Mouse (Mus musculus): ENCODE results near the gene Wwp2. TPM values are rescaled to one million over a fixed set of nuclear protein-coding genes. Genes with fewer than 3 reads are reported as not detected.

Gene Wwp2
- total RNA-seq, 2 experiments from 2014 or later = 22.5 to 25.8 TPM

DNA sequence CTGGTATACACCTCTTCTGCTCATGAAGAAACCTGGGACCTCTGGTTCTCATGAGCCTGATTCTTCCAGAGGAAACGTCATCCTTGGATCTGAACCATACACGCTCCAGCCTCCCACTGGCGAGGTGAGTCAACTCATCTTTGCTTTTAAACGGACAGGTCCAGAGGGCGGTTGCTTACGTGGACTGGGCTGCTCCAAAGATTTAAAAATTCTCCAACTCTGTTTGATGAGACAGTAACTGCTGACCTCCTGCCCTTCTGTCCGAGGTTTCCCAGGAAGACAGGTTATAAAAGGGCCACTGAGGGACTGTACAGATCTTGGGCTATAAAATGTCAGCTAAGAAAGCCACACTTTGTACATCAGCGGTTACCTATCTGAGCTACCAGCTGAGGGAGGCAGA lies 5.3 kb upstream of the Wwp2 start:
- DNase-seq = no peak

DNA sequence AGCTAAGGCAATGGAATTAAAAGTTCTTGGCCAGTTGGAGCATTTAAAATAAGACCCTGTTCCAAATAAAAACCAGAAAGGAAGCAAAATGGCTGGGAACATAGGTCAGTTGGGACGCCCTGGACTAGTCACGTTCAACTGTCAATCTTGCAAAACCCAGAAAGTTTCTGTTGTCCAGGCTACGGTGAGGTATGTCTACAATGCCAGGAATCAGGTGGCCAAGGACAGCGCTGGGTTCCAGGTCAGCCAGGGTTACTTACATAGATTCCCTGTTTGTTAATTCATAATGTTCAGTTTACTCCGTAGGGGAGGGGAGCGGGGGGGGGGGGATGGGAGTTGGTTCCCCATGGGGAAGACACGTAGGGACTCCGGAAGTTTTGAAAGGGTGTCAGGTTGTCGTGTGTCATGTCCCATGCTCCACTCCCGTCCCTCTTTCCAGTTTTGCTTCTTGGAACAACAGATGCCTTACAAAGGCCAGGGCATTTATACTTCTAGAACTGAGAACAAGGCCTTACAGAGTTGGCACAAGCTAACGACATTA lies 674 bp upstream of the Wwp2 start:
- no peak for DNase-seq

- DNase-seq = peak in 1 of 2 experiments; percentile 28
Measured at GRCm38 (mm10) chr8:107436841-107437421, 766 bp downstream of the Wwp2 start.

- DNase-seq = no peak
Measured at GRCm38 (mm10) chr8:107437711-107438110, 1.5 kb downstream of the Wwp2 start.

DNA sequence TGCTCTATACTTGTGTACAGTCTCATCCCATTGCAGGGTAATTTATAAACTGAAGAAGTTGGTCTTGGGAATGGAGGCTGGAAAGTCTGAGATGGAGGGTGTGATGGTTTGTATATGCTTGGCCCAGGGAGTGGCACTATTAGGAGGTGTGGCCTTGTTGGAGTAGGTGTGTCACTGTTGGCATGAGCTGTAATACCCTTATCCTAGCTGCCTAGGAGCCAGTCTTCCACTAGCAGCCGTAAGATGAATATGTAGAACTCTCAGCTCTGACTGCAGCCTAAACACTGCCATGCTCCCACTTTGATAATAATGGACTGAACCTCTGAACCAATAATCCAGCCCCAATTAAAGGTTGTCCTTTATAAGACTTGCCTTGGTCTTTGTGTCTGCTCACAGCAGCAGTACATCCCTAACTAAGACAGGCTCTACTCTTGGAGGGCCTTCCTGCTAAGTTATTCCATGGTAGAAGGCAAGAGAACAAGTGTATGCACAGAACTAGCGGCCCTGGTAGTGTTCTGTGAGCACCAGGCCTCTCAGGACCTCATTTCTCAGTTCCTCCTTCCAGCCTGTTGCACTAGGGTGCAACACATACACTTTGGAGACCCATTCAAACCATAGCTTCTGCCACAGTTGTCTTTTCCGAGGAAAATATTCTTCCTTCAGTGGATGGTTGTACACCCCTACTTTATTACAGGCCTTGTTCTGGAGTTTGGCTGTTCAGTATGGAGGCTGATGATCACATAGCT lies 3.9 kb downstream of the Wwp2 start:
- DNase-seq = no peak

DNA sequence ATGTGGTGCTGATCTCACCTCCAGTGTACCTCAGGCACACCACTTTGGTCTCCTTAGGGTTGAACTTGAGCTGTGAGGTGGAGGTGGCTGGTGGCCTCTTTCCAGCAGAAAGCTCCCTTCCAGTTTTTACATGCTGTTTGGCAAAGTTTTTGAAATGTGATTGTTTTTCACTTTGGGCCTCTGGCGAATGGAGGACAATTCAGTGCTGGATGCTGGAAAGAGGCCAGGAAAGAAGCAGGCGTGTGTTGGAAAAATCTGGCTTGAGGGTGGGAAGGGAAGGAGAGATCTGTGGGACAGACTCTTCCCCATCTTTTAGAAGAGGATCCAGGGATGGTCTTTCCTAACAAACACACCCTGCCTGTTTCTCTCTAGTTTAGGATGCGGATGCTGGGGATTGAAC lies 8.5 kb downstream of the Wwp2 start:
- DNase-seq = peak; percentile 47 to 53

GRCm38 (mm10) chr8:107447713-107448112 lies 11.5 kb downstream of the Wwp2 start:
- DNase-seq = no peak

- no peak for DNase-seq
Measured at GRCm38 (mm10) chr8:107448382-107448889, 12.3 kb downstream of the Wwp2 start.

DNA sequence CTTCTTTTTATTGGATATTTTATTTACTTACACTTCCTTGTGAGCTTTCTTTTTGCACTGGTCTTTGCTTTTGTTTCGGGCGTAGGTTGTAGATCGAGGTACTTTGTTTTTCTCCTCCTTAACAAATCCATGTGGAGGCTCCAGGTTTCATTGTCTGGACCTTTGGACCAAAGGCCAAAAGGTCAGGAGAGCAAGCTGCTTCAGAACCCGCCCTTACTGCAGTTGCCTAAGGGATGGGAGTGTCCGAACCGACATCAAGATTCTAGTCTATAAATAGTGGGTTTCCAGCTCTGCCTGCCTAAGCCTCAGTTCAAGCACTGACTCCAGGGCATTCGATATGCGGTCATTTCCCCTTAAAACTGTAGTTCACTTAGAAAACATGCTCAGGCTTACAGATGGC lies 13.0 kb downstream of the Wwp2 start:
- peak in 1 of 2 experiments; percentile 28 for DNase-seq

DNA sequence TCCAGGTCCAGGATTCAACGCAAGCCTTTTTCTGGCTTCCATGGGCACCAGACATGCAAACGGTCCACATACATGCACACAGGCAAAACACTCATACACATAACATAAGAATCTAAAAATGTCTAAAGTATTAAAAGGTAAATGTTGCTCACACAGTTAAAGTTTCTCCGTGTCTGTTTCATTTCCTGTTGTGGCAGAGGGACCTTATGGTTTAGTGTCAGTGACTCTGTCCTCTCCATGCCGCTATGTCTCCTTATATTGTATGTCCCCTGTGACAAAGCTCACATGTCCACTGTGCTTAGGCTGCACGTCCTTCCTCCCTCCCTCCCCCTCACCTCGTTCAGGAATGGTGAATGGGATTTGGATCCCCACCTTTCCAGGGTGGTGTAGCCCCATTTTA lies 13.5 kb downstream of the Wwp2 start:
- DNase-seq = no peak

- DNase-seq = no peak
Measured at GRCm38 (mm10) chr8:107451414-107452066, 15.4 kb downstream of the Wwp2 start.

- no peak for DNase-seq
Measured at GRCm38 (mm10) chr8:107453386-107453785, 17.2 kb downstream of the Wwp2 start.

DNA sequence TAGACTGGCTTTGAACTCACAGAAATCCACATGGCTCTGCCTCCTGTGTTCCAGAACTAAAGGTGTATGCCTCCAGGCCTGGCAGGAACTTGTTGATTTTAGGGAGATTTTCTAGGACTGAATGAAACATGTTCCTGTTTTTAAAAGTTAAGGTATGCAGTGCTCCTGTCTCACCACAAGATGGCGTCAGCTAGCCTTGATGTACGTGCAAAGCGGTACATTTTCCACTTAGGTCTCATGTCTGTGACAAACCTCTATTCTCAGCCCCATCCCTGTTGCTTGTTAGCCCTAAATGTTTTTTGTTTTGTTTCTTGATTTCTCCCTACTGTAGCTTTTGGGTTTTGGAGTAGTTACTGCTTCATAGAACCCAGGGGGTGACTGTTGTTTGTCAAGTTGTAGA lies 19.1 kb downstream of the Wwp2 start:
- DNase-seq = peak; percentile 40 to 66

DNA sequence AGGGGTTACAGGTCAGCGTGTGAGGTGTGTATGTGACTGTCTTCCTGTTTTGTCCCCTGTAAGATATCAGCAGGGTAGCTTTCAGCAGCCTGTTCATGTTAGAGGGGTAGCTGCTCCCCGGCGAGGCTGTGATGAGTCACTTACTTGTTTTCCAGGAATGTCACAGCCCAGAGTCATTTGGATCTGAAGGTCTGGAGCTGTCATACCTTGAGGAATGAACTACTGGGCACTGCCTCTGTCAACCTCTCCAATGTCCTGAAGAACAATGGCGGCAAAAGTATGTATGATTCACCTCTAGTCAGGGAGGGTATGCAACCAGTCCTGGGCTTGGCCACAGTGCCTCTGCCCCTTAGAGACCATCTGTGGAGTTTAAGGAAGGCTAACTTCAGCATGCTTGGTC lies 21.6 kb downstream of the Wwp2 start:
- no peak for DNase-seq

- no peak for DNase-seq
Measured at GRCm38 (mm10) chr8:107458281-107458680, 22.1 kb downstream of the Wwp2 start.

DNA sequence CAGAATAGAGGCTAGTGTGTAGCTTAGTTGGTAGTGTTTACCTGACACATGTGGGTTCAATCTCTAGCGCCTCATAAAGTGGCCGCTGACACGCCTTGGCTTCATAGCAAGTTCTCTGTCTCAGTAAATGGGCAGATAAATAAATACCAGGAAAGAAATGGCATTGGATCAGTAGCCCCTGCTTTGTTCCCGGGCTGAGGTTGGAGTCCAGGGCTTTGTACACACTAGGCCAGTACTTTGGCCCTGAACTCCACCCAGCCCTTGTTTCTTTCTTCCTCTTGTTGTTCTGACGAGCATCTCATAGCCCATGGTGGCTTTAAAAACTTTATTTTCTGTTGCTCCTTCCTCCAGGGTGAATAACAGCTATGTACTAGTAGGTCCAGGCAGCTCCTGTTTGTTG lies 26.3 kb downstream of the Wwp2 start:
- DNase-seq = no peak

DNA sequence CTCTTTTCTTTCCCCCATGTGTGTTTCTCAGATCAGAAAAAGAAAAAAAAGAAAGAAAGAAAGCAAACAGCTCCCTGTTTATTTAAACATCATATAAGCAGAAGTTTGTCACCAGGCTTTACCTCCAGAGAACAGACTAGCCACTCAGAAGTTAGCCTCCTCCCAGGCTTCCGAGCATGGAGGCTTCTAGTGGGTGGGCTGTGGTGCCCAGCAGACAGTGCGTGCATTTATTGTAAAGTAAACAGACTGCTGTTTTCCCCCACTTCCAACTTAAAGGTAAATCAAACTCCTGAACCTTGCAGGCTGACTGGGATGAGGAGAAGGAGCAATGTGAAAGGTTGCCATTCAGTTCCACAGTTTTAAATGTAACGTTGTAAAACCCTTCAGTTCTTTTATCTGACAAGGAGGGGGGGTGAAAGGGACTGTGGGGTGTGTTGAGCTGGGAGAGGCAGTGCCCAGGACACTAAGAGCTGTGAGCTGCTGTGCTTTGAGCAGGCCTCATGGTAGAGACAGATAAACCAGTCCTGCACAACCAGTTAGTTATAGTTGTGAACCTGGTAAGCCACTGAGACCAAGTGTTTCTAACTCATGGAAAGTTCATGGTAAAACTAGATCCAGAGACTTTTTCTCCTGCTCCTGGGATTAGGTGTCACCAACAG lies 29.3 kb downstream of the Wwp2 start:
- DNase-seq = no peak

DNA sequence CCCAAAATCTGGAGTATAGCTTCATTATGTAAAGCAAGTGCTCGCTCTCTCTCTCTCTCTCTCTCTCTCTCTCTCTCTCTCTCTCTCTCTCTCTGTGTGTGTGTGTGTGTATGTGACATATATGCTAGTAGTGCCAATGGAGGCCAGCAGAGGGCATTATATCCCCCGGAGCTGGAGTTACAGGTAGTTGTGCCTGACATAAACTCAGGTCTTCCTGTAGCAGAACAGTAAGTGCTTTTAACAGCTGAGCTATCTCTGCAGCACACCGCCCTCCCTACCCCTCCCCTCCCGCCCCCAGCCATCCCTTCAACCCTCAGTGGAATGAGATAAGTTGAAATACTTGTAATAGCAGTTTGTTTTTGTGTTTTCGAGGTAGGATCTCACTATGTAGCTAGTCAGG lies 30.5 kb downstream of the Wwp2 start:
- no peak for DNase-seq

DNA sequence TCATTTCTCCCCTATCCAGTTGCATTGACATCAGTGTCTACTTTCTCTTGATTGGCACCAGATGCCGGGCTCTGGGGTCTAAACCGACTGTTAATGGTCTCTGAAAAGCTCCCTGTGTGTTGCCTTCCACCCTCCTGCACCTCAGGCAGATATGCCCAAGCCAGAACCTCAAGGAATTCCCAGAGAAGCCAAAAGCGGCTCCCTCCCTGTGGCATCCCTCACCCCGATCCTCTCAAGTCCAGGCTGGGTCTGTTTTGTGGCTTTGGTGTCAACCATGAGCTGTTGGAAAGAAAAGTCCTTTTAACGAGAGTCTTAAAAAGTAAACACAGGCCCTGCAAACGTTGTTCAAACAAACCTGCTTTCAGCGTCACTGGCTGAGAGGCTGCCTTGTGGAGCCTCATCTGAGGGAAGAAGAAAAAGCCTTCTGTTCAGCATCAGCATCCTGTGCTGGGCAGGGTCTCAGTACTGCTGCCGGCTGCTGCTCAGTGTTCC lies 32.7 kb downstream of the Wwp2 start:
- DNase-seq = no peak

- DNase-seq = no peak
Measured at GRCm38 (mm10) chr8:107470302-107470701, 34.1 kb downstream of the Wwp2 start.

DNA sequence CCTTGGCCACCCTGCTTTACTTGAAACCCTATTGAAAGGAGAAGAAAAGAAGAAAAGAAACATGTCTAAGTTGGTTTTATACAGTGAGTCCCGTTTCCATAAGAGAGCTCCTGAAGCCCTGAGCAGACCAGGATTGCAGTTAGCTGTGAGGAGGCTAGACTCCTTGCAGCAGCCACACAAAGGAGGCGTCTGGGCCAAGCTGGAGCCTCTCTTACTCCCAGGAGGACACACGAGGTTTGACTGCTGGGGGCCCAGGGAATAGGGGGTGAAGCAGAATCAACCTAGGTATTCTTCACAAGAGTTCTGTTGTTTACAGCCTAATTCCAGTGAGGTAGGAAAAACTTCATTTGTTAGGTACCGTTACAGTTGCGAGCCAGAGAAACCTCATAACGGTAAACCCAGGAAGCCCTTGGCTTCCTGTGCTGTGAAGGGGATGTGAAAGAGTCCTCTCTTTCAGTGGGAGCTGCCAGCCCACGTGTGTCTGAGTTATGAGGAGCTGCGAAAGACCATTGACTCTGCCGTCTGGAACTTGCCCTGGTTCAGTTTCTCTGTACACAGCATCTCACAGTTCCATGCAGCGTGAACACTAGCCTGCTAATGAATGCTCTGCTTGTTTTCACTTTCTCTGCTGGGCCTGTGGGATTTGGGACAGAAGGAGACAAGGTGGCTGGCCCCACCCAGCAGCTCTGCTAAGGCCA lies 36.4 kb downstream of the Wwp2 start:
- DNase-seq = peak in 1 of 2 experiments; percentile 10

- DNase-seq = no peak
Measured at GRCm38 (mm10) chr8:107473369-107473768, 37.2 kb downstream of the Wwp2 start.

Measured in heart, adult 18-20 months (tissue).